35 mouse cellular contexts compared by ENCODE assay signal in genomic region chr4:74393162-74393561, GRCm38 (mm10).
"Had no signal": no experiment of that assay in that cellular context is flagged by ENCODE, and none has a peak within 500 bp of the region (broad histone marks: within the 10 kb centered on the region; RNA-seq: fewer than 3 reads in every experiment).

No protein-coding gene starts in this region.

- H3K4me3 ChIP-seq: heart, embryonic 10.5 days; heart, embryonic 12.5 days; heart, embryonic 13.5 days; heart, embryonic 15.5 days; hindbrain, embryonic 10.5 days; hindbrain, embryonic 12.5 days; hindbrain, embryonic 13.5 days; hindbrain, embryonic 15.5 days; intestine, embryonic 15.5 days; kidney, embryonic 15.5 days; layer of hippocampus, adult 2 months had no signal

- H3K4me1 ChIP-seq: heart, embryonic 10.5 days; heart, embryonic 12.5 days; heart, embryonic 13.5 days; heart, embryonic 15.5 days; hindbrain, embryonic 10.5 days; hindbrain, embryonic 12.5 days; hindbrain, embryonic 13.5 days; hindbrain, embryonic 15.5 days; intestine, embryonic 15.5 days; kidney, embryonic 15.5 days had no signal

- H3K27ac ChIP-seq: heart, embryonic 10.5 days; heart, embryonic 13.5 days; heart, embryonic 15.5 days; hindbrain, embryonic 10.5 days; hindbrain, embryonic 12.5 days; hindbrain, embryonic 13.5 days; hindbrain, embryonic 14.5 days; hindbrain, embryonic 15.5 days; hindbrain, postnatal 0 days; intestine, embryonic 15.5 days; kidney, embryonic 15.5 days; kidney, postnatal 0 days; layer of hippocampus, adult 2 months had no signal

- H3K9ac ChIP-seq: heart, embryonic 12.5 days; heart, embryonic 13.5 days; heart, embryonic 15.5 days; hindbrain, embryonic 12.5 days; hindbrain, embryonic 13.5 days; hindbrain, embryonic 14.5 days; hindbrain, embryonic 15.5 days; intestine, embryonic 15.5 days; kidney, embryonic 15.5 days had no signal

- H3K27me3 ChIP-seq: heart, embryonic 12.5 days; heart, embryonic 13.5 days; heart, embryonic 15.5 days; hindbrain, embryonic 12.5 days; hindbrain, embryonic 13.5 days; hindbrain, embryonic 15.5 days; intestine, embryonic 15.5 days; kidney, embryonic 15.5 days had no signal

- H3K4me2 ChIP-seq: heart, embryonic 11.5 days; heart, embryonic 12.5 days; heart, embryonic 13.5 days; heart, embryonic 15.5 days; hindbrain, embryonic 12.5 days; hindbrain, embryonic 13.5 days; hindbrain, embryonic 14.5 days; hindbrain, embryonic 15.5 days; intestine, embryonic 15.5 days; kidney, embryonic 15.5 days had no signal

- H3K9me3 ChIP-seq: heart, embryonic 10.5 days; heart, embryonic 12.5 days; heart, embryonic 13.5 days; heart, embryonic 15.5 days; hindbrain, embryonic 10.5 days; hindbrain, embryonic 12.5 days; hindbrain, embryonic 13.5 days; hindbrain, embryonic 15.5 days; intestine, embryonic 15.5 days; kidney, embryonic 15.5 days had no signal

- H3K36me3 ChIP-seq: intestine, embryonic 15.5 days had no signal

- ATAC-seq: hindbrain, embryonic 16.5 days; hindbrain, postnatal 0 days; inflammation-experienced regulatory T-cells, adult 6 months; intestine, embryonic 15.5 days; intestine, embryonic 16.5 days; intestine, postnatal 0 days had no signal

- DNase-seq: heart, postnatal 10 days; heart, postnatal 14 days; heart, postnatal 36 days; heart, postnatal 4 days; kidney, adult 11 months; kidney, adult 18-20 months; kidney, adult 2 months; kidney, adult 8-10 months; kidney, adult 9 months; kidney, postnatal 10 days; kidney, postnatal 14 days; kidney, postnatal 25 days; kidney, postnatal 36 days; kidney, postnatal 4 days; layer of hippocampus, adult 9-11 months; layer of hippocampus, postnatal 36 days had no signal
